Mouse (Mus musculus): ENCODE measurements around the gene Emilin1.
A peak's percentile ranks its signal among the peaks of the same experiment; 100 is the strongest.

Gene Emilin1

DNA sequence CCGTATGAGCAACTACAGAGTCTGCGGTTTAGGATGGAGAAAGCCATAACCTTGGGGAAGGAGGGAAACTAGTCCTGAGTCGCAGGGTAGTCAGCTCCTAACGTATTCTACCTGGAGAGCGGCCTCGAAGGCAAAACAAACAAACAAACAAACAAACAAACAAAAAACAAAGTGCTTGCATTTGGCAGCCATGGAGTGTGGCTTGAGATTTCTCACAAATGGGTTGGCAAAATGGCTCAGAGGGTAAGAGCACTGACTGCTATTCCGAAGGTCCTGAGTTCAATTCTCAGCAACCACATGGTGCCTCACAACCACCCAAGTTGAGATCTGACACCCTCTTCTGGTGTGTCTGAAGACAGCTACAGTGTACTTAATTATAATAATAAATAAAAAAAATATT lies 3.3 kb upstream of the Emilin1 start:
- TF ChIP-seq POU5F1 (IDR thresholded peaks at IDR 0.05; ENCODE audit: borderline replicate concordance, low read length) (no peak), CTCF (conservative IDR thresholded peaks at IDR 0.05; ENCODE audit: low read length) (no peak), NANOG (IDR thresholded peaks at IDR 0.05; ENCODE audit: borderline replicate concordance, low read length) (no peak)
- Histone ChIP-seq H3K36me3 (ENCODE audit: insufficient read depth, low read length) (peaks cover 15% of the 10 kb centered on the region), H3K27me3 (ENCODE audit: insufficient read depth, low read length) (0 out of 2 replicates have a peak, but pooled peaks cover 4% of the 10 kb centered on the region), H3K9me3 (ENCODE audit: low read length) (no peaks in the 10 kb centered on the region), H3K4me3 (replicated peaks; ENCODE audit: low read length) (no peak overlapping the region), H3K4me1 (replicated peaks; ENCODE audit: low read depth, low read length) (peaks cover 68% of the 10 kb centered on the region)

- no peak overlapping the region for H3K4me3 ChIP-seq (replicated peaks; ENCODE audit: low read length)
- 0 out of 2 replicates have a peak, but pooled peaks cover 4% of the 10 kb centered on the region for H3K27me3 ChIP-seq (ENCODE audit: insufficient read depth, low read length)
- no peak for TF ChIP-seq CTCF (conservative IDR thresholded peaks at IDR 0.05; ENCODE audit: low read length)
- TF ChIP-seq POU5F1 (IDR thresholded peaks at IDR 0.05; ENCODE audit: borderline replicate concordance, low read length), result no peak
- TF ChIP-seq NANOG (IDR thresholded peaks at IDR 0.05; ENCODE audit: borderline replicate concordance, low read length), result no peak
- peaks cover 68% of the 10 kb centered on the region for H3K4me1 ChIP-seq (replicated peaks; ENCODE audit: low read depth, low read length)
- no peaks in the 10 kb centered on the region for H3K9me3 ChIP-seq (ENCODE audit: low read length)
- peaks cover 8% of the 10 kb centered on the region for H3K36me3 ChIP-seq (ENCODE audit: insufficient read depth, low read length)
Observed at GRCm38 (mm10) chr5:30910481-30910880, 2.7 kb upstream of the Emilin1 start.

- 0 out of 2 replicates have a peak, but pooled peaks cover 4% of the 10 kb centered on the region for H3K27me3 ChIP-seq (ENCODE audit: insufficient read depth, low read length)
- no peaks in the 10 kb centered on the region for H3K9me3 ChIP-seq (ENCODE audit: low read length)
- TF ChIP-seq CTCF (conservative IDR thresholded peaks at IDR 0.05; ENCODE audit: low read length) (no peak), NANOG (IDR thresholded peaks at IDR 0.05; ENCODE audit: borderline replicate concordance, low read length) (no peak)
- peaks cover 67% of the 10 kb centered on the region for H3K4me1 ChIP-seq (replicated peaks; ENCODE audit: low read depth, low read length)
- no peak overlapping the region for H3K4me3 ChIP-seq (replicated peaks; ENCODE audit: low read length)
- no peaks in the 10 kb centered on the region for H3K36me3 ChIP-seq (ENCODE audit: insufficient read depth, low read length)
Observed at GRCm38 (mm10) chr5:30912156-30912555, 1.0 kb upstream of the Emilin1 start.

GRCm38 (mm10) chr5:30914101-30914635 lies 966 bp downstream of the Emilin1 start:
- Histone ChIP-seq H3K9me3 (ENCODE audit: low read length) (no peaks in the 10 kb centered on the region), H3K4me3 (replicated peaks; ENCODE audit: low read length) (peak overlapping the region; percentile 69), H3K4me1 (replicated peaks; ENCODE audit: low read depth, low read length) (peaks cover 74% of the 10 kb centered on the region), H3K27me3 (ENCODE audit: insufficient read depth, low read length) (0 out of 2 replicates have a peak, but pooled peaks cover 4% of the 10 kb centered on the region), H3K36me3 (ENCODE audit: insufficient read depth, low read length) (no peaks in the 10 kb centered on the region)
- TF ChIP-seq NANOG (IDR thresholded peaks at IDR 0.05; ENCODE audit: borderline replicate concordance, low read length), result no peak
- TF ChIP-seq POU5F1 (IDR thresholded peaks at IDR 0.05; ENCODE audit: borderline replicate concordance, low read length), result no peak

DNA sequence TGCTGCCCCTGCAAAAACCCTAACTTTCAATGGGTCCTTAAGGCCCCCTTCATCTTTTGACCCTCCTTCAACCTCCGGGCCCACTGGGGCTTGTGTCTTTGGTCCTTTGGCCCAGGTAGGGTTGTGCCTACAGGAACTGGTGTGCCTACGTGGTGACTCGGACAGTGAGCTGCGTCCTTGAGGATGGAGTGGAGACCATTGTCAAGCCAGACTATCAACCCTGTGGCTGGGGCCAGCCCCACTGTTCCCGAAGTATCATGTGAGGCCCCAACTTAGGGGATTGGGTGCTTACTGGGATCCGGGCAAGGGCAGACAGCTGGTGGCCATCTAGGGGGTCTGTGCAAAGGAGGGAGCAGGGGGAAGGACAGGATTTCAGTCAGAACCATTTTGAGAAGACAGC lies 1.6 kb downstream of the Emilin1 start:
- no peaks in the 10 kb centered on the region for H3K9me3 ChIP-seq (ENCODE audit: low read length)
- peaks cover 76% of the 10 kb centered on the region for H3K4me1 ChIP-seq (replicated peaks; ENCODE audit: low read depth, low read length)
- TF ChIP-seq NANOG (IDR thresholded peaks at IDR 0.05; ENCODE audit: borderline replicate concordance, low read length) (no peak), CTCF (conservative IDR thresholded peaks at IDR 0.05; ENCODE audit: low read length) (no peak), POU5F1 (IDR thresholded peaks at IDR 0.05; ENCODE audit: borderline replicate concordance, low read length) (no peak)
- no peak overlapping the region for H3K4me3 ChIP-seq (replicated peaks; ENCODE audit: low read length)
- no peaks in the 10 kb centered on the region for H3K36me3 ChIP-seq (ENCODE audit: insufficient read depth, low read length)
- peaks cover 8% of the 10 kb centered on the region for H3K27me3 ChIP-seq (ENCODE audit: insufficient read depth, low read length)

DNA sequence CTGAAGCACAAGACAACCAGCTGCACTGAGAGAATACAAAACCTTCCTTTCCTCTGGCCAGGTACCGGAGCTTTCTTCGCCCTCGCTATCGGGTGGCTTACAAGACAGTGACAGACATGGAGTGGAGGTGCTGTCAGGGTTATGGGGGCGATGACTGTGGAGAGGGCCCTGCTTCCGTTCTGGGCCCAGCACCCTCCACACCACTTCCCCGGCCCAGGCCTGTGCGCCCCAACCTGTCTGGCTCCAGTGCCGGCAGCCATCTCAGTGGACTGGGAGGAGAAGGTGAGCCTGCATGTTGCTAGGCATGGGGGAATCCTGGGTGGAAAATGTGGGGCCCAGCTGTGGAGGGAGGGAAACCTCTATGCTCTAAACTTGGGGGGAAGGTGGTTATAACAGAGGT lies 2.3 kb downstream of the Emilin1 start:
- no peaks in the 10 kb centered on the region for H3K9me3 ChIP-seq (ENCODE audit: low read length)
- no peak for TF ChIP-seq POU5F1 (IDR thresholded peaks at IDR 0.05; ENCODE audit: borderline replicate concordance, low read length)
- no peak for TF ChIP-seq CTCF (conservative IDR thresholded peaks at IDR 0.05; ENCODE audit: low read length)
- TF ChIP-seq NANOG (IDR thresholded peaks at IDR 0.05; ENCODE audit: borderline replicate concordance, low read length), result no peak
- H3K36me3 ChIP-seq (ENCODE audit: insufficient read depth, low read length), result no peaks in the 10 kb centered on the region
- peak overlapping the region; percentile 49 for H3K4me3 ChIP-seq (replicated peaks; ENCODE audit: low read length)
- peaks cover 14% of the 10 kb centered on the region for H3K27me3 ChIP-seq (ENCODE audit: insufficient read depth, low read length)
- H3K4me1 ChIP-seq (replicated peaks; ENCODE audit: low read depth, low read length), result peaks cover 81% of the 10 kb centered on the region

GRCm38 (mm10) chr5:30915974-30916433 lies 2.8 kb downstream of the Emilin1 start:
- Histone ChIP-seq H3K9me3 (ENCODE audit: low read length) (no peaks in the 10 kb centered on the region), H3K4me3 (replicated peaks; ENCODE audit: low read length) (peak overlapping the region; percentile 67), H3K27me3 (ENCODE audit: insufficient read depth, low read length) (peaks cover 16% of the 10 kb centered on the region), H3K4me1 (replicated peaks; ENCODE audit: low read depth, low read length) (peaks cover 86% of the 10 kb centered on the region), H3K36me3 (ENCODE audit: insufficient read depth, low read length) (no peaks in the 10 kb centered on the region)
- TF ChIP-seq NANOG (IDR thresholded peaks at IDR 0.05; ENCODE audit: borderline replicate concordance, low read length) (no peak), CTCF (conservative IDR thresholded peaks at IDR 0.05; ENCODE audit: low read length) (peak; percentile 52)

GRCm38 (mm10) chr5:30916841-30917240 lies 3.6 kb downstream of the Emilin1 start:
- H3K4me1 ChIP-seq (replicated peaks; ENCODE audit: low read depth, low read length), result peaks cover 89% of the 10 kb centered on the region
- no peaks in the 10 kb centered on the region for H3K36me3 ChIP-seq (ENCODE audit: insufficient read depth, low read length)
- peaks cover 16% of the 10 kb centered on the region for H3K27me3 ChIP-seq (ENCODE audit: insufficient read depth, low read length)
- no peak for TF ChIP-seq POU5F1 (IDR thresholded peaks at IDR 0.05; ENCODE audit: borderline replicate concordance, low read length)
- no peak for TF ChIP-seq NANOG (IDR thresholded peaks at IDR 0.05; ENCODE audit: borderline replicate concordance, low read length)
- no peak for TF ChIP-seq CTCF (conservative IDR thresholded peaks at IDR 0.05; ENCODE audit: low read length)
- peak overlapping the region; percentile 67 for H3K4me3 ChIP-seq (replicated peaks; ENCODE audit: low read length)
- no peaks in the 10 kb centered on the region for H3K9me3 ChIP-seq (ENCODE audit: low read length)

GRCm38 (mm10) chr5:30917348-30917747 lies 4.1 kb downstream of the Emilin1 start:
- Histone ChIP-seq H3K36me3 (ENCODE audit: insufficient read depth, low read length) (no peaks in the 10 kb centered on the region), H3K4me3 (replicated peaks; ENCODE audit: low read length) (peak overlapping the region; percentile 67), H3K9me3 (ENCODE audit: low read length) (no peaks in the 10 kb centered on the region), H3K27me3 (ENCODE audit: insufficient read depth, low read length) (peaks cover 18% of the 10 kb centered on the region), H3K4me1 (replicated peaks; ENCODE audit: low read depth, low read length) (peaks cover 90% of the 10 kb centered on the region)
- TF ChIP-seq CTCF (conservative IDR thresholded peaks at IDR 0.05; ENCODE audit: low read length) (no peak), NANOG (IDR thresholded peaks at IDR 0.05; ENCODE audit: borderline replicate concordance, low read length) (no peak), POU5F1 (IDR thresholded peaks at IDR 0.05; ENCODE audit: borderline replicate concordance, low read length) (no peak)

All from E14TG2a.4 (cell line).